Mouse (Mus musculus) kidney, postnatal 10 days (tissue): ENCODE data around the gene Rab3a.
A peak's percentile ranks its signal among the peaks of the same experiment; 100 is the strongest.

ENCODE experiments used
- DNase-seq: peaks from one replicate; pipeline ENCODE4 v3.0.0; 2021; ENCODE audit warnings: mixed read lengths

Gene Rab3a

DNA sequence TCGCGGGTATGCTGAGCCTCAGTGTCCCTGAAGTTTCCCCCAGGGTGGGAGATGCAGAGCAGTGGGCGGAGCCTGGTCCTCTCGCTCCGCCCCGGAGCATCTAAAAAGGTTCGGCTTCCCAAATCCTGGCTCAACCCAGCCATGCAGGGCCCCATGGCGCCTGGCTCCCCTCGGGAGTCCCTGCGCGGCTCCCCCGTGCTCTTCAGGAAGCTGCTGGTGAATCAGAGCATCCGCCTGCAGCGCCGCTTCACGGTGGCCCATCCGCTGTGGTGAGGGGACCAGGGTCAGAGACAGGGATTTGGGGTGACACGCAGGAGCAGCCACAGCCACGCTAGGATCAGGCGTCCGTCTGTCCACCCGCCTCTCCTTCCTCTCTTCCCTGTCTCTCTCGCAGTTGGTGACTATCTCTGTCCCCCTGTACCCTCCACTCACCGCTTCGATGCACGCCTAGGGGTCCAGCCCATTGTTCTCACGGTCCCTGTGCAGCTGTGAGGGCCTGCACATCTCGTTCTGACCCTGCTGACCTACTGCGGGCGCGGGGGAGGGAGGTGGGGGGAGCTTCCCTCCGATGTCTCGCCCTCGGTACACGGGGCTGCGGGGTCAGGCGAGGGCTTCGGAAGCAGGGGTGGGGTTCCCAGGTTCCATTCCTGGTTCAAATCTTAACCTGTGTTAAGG is 11.4 kb upstream of the Rab3a start:
- DNase-seq = peak; percentile 43

DNA sequence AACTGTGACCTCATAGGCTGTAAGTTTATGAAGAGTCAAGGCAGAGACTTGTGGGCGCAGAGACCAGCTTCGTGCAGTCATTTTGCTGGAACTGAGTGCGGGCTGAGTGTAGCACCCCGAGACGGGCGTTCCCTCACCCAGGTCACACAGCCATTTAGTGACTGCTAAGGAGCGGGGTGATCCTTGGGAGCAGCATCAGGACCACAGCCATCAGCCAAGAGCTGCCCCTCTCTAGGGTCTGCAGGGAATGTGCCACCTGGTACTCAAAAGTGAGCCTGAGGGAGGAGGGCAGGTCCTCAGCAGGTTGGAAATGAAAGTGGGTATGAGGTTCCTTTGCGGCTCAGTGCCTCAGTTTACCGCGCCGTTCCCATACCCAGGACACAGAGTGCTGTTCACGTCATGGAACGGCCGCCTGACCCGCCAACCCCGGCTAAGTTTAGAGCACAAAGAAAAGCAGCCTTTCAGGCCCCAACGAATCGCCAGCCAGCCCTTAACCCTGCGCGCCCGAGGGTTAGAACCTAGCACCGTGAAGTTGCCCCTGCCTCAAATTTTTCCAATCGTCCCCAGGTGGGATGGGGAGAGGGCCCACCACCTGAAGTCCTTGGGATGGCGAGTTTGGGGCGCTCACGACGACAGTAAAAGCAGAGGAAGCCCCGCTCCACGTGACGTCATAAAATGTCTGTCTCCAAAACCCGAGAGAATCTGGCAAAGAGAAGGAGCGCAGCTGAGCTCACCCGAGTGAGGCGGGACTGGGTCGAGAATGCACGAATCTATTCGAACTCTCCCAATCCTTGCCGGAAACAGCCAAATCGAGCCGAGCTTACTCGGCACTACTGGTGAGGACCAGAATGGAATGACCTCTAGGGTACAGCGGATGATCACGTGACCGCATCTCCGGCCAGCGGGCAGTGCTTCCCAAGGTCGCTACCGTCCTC is 10.6 kb upstream of the Rab3a start:
- peak; percentile 85 for DNase-seq

- peak; percentile 18 for DNase-seq
Observed at GRCm38 (mm10) chr8:70744806-70745205, 9.7 kb upstream of the Rab3a start.

DNA sequence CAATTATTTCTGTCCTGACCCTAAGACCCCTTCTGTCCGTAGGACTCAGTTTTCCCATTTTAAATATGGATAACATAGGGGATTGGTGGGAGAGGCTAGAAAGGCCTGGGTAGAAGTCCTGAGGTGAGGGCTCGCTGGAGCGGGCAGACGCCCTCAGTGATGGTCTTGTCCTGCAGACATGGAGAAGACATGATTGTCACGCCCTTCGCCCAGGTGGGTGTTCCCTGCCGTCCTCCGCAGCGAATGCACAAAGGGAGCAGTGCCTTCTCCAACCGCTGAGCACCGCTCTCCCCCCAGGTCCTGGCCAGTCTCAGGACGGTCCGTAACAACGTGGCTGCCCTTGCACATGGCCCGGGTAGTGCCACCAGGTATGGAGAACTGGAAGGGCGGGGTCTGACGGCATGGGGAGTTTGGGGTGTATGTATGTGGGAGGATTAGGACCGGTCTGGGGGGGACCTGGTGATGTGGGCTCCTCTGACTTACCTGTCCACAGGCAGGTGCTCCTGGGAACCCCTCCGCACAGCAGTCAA is 8.7 kb upstream of the Rab3a start:
- DNase-seq = no peak

GRCm38 (mm10) chr8:70746676-70747075 is 7.8 kb upstream of the Rab3a start:
- no peak for DNase-seq

GRCm38 (mm10) chr8:70747211-70747890 is 7.1 kb upstream of the Rab3a start:
- no peak for DNase-seq

DNA sequence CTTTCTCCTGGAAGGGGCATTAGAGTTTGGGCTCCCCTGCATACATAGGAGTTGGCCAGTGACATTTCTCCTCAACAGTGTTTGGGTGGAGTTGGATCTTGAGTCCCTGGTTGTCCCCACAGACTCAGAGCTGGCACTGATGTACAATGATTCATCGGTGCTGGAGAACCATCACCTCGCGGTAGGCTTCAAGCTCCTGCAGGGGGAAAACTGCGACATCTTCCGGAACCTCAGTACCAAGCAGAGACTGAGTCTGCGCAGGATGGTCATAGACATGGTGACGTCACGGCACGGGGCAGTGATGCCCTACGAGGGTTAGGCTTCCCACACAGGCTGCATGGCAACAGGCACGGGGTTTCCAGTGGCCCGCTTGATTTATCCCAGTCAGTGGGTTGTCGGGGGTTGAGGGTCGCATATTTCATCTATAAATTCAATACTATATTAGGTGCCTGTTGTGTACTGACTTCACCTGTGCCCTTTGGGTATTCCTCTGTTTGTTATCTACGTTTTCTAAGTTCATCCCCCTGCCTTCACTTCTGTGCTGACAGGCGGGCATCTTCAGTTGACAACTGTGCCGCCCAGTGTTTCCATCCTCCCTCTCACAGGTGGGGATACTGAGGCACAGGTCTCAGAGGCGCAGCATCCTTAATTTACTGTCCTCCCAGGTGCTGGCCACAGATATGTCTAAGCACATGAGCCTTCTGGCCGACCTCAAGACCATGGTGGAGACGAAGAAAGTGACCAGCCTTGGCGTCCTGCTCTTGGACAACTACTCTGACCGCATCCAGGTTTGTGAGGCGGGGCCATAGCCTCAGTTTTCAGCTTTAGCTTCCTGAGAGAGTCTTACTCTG is 6.0 kb upstream of the Rab3a start:
- DNase-seq = no peak

DNA sequence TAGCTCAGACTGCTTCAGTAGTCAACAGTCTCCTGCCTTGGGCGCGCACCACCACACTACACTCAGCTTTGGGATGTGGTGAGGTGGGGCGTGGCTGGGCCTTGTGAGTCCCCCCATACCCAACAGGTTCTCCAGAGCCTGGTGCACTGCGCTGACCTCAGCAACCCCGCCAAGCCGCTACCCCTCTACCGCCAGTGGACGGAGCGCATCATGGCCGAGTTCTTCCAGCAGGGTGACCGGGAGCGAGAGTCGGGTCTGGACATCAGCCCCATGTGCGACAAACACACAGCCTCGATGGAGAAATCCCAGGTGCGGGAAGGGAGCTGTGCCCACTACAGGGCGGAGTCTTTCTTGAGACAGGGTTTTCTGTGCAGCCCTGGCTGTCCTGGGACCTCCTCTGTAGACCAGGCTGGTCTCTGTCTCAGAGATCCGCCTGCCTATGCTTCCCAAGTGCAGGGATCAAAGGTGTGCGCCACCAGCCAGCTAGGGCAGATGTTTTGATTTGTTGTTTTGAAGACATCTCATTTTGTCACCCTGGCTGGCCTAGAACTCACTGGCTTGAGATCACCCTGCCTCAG is 5.3 kb upstream of the Rab3a start:
- no peak for DNase-seq

GRCm38 (mm10) chr8:70750128-70750680 is 4.3 kb upstream of the Rab3a start:
- DNase-seq = peak; percentile 9

DNA sequence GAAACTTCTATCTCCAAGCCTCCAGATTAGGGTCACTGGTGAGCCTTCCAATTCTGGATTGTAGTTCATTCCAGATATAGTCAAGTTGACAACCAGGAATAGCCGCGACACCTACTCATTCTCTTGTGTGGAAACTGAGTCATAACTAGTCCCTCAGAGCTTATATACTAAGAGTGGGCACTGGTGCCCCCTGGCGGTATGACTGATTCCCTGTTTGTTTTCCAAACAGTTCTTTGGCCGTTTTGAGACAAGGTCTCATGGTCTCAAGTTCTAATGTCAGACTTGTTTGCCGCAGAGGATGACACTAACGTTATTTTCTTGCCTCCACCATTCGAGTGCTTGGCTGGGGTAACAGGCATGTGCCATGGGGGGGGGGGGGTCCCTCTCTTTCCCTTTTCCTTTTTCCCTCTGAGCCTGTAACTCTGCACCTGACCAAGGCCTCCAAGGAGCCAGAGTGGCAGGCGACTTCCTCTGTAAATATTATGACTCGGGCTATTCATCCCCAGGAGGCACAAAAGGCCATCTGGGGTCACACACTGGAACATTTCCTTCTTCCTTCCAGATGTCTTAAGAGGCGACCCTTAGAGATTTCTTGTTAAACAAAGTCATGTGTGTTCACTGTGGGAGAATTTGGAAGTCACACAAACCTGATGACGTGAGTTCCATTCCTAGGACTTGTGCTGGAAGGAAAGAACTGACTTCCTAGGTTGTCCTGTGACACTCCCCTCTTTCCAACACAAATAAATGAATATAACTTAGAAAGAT is 2.3 kb upstream of the Rab3a start:
- peak; percentile 91 for DNase-seq

DNA sequence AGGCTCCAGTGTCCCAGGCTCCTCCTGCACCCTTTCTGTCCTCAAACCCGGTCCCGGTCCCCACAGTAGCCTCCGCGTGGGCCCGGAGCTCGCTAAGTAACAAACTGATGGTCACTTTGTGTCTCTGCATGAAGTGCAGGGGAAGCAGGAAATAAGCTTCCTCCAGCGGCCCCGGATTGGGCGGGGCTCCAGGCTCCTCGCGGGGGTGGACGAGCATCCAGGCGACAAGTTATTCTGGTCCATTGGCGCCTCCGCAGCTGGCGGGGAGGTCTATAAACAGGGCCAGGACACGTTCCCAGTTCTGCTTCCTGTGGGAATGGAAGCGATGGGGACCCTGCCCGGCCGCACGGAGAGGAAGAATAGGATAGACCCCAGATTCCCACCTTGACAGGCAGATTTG is 1.3 kb upstream of the Rab3a start:
- DNase-seq = peak; percentile 94

- DNase-seq = peak; percentile 77
Observed at GRCm38 (mm10) chr8:70754871-70755660, 587 bp downstream of the Rab3a start.

- DNase-seq = peak; percentile 11
Observed at GRCm38 (mm10) chr8:70755661-70756475, 1.4 kb downstream of the Rab3a start.

DNA sequence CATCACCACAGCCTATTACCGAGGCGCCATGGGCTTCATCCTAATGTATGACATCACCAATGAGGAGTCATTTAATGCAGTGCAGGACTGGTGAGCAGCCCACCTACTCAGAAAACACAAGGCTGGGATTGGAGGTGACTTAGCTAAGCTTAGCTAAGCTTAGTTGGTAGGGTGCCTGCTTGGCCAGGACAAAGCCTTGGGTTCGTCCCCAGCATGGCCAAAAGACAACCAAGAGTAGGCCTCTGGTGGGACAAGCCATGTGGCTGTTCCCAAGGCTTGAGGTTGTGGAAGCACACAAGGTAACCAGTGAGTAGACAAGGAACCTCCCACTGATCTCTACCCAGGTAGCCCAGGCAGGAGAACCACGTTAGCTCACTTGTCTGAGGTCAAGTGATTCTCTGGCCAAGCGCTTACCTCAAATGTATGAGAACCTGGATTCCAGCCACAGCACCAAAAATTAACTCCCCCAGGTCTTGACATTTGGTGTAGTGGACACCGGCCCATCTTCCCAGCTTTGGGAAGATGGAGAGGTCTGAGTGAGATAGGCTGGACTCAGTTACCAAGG is 2.1 kb downstream of the Rab3a start:
- peak; percentile 6 for DNase-seq

DNA sequence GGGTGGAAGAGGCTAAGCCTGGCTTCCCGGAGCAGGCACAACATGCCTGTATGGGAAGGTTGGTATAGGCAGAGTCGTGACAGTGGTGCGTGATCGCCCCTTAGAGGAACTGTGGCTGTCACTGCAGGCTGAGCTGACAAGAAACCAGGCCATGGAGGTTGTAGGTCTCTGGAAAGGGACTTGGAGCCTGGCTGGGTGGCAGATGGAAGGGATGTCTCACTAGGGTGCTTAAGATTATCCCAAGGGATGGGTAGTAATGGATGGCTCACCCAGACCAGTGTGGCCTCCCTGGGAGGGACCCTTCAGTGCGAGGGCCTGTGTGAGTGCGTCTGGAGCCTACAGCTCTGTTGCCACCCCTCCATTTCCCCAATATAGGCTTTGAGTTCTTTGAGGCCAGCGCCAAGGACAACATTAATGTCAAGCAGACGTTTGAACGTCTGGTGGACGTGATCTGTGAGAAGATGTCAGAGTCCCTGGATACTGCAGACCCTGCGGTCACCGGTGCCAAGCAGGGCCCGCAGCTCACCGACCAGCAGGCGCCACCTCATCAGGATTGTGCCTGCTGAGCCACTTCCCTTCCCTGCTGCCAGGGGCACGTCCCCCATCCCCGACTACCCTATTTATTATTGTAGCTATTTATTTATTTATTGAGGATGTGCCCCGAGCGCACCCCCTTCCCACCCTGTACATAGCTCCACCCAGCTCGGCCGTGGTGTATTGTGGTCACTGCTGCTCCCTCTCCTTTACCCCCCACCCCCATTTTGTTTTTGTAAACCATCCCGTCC is 3.2 kb downstream of the Rab3a start:
- peak; percentile 59 for DNase-seq

DNA sequence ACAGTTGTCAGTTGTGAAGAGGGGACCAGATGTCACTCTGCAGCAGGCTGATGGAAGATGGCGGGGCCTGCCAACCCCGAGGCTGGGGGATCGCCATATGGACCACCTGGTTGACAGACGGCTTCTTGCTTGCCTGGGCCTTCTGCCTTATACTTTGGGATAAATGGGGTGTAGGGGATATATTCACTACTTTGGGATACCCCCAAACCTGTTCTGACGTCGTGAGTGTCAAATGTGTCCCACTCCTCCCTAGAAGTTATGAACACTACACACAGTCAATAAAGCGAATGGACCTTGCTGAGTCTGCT is 3.8 kb downstream of the Rab3a start:
- DNase-seq = no peak

DNA sequence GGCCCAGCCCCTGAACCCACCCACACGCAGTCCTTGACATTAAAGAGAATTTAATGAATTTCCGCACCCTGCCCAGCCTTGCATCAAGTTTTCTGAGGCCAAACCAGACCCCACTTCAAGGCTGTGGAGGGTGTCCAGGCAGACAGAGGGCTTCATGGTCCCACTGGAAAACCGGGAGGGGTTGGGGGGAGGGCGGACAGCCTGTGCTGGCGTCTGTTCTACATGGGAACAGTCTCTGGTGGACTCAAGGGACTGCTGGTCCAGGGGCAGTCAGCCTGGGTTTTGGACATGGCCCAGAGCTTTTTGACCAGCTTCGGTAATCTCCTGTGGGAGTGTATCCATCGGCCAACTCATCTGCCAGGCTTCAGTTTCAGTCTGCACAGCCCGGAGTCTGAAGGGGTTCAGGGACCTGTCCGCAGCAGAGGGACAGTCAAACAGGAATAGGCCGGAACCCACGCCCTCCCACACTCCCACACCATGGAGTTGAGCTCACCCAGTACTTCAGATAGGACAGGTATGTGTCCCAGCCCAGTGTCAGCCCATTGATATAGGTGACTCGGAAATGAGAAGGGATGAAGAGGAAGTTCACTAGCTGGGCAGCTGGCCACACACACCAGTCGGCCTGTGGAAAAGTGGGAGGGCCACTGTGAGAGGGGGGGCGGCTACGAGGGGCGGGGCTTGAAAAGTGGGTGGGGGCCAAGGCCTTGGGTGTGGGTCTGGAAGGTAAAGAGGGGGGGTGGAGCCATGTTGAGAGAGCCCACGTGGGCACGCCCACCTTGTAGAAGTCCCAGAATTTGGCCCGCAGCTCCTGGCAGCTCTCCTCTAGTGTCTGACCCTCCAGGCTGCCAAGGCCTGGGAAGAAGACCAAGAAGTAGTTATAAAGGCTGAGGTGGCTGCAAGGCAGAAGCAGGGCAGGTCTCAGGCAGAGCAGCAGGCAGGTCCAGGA is 4.4 kb downstream of the Rab3a start:
- peak; percentile 57 for DNase-seq
